Comparison of ENCODE assay signal across 22 mouse cellular contexts in the genomic region with DNA sequence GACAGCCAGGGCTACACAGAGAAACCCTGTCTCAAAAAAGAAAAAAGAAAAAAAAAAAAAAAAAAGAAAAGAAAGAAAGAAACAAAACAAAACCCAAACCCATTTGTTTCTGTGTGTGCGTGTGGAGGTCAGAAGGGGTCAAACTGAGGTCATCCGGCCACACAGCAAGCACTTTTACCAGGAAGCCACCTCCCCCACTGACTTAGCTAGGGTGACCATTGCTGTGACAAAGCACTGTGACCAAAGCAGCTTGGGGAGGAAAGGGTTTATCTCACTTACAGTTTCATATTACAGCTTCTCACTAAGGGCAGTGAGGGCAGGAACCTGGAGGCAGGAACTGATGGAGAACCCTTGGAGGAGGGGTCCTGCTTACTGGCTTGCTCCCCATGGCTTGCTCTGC. TPM values are rescaled to one million over a fixed set of nuclear protein-coding genes. Genes with fewer than 3 reads are reported as not detected.
"Had no signal": no experiment of that assay in that cellular context is flagged by ENCODE, and none has a peak within 500 bp of the region (broad histone marks: within the 10 kb centered on the region; RNA-seq: fewer than 3 reads in every experiment).

No protein-coding gene starts in this region.

- DNase-seq: gastrocnemius, postnatal 14 days; gastrocnemius, postnatal 36 days; heart, adult 11 months; heart, adult 2 months; heart, postnatal 14 days; heart, postnatal 4 days; kidney, adult 2 months; kidney, postnatal 10 days; kidney, postnatal 25 days; kidney, postnatal 4 days; left cerebral cortex, postnatal 4 days had no signal

RNA-seq across cellular contexts. Expression of a gene that starts 18.1 kb away (rescaled TPM):
- total RNA-seq: gastrocnemius, adult 18-20 months; gastrocnemius, adult 8-10 months; gastrocnemius, postnatal 14 days; gastrocnemius, postnatal 36 days; heart, adult 2 months; heart, postnatal 14 days; liver, adult 2 months had no signal
- polyA plus RNA-seq: heart, adult 2 months; heart, postnatal 0 days; inflammation-experienced regulatory T-cells, adult 6 months; liver, adult 2 months had no signal

RNA-seq across cellular contexts. Expression of a gene that starts 39.6 kb away (rescaled TPM):
- polyA plus RNA-seq: inflammation-experienced regulatory T-cells, adult 6 months had no signal

RNA-seq across cellular contexts. Expression of a gene that starts 51.6 kb away (rescaled TPM):
- polyA plus RNA-seq: gonadal fat pad, adult 2 months; hindbrain, embryonic 10.5 days; hindbrain, embryonic 14.5 days; hindbrain, embryonic 16.5 days; inflammation-experienced regulatory T-cells, adult 6 months; kidney, embryonic 14.5 days; liver, adult 2 months; liver, embryonic 14.5 days had no signal
